Comparison of ENCODE assay signal across 8 mouse cellular contexts in the genomic region with DNA sequence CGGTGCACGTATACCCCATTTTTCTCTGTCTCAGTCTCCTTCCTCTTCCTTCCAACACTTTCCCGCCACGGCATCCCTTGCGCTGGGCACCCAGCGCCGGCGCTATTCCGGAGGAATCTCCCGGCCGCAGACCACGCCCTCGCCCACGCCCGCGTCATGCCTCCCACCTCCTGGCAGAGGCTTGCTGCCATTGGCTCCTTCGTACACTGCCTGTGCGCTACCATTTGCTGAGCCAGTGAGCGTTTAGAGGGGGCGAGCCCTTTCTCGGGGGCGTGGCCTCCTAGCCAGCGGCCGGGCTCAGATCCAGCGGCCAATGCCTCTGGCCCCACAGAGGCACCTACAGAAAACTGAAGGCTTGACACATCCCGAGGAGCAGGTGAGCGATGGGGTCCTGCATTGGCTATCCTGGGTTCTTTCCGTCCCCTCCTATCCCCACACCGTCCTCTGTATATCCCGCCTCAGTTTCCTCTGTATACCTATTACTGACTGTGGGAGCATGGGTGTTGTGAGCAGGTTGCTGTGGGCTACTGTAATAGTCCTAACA. TPM values are rescaled to one million over a fixed set of nuclear protein-coding genes. Genes with fewer than 3 reads are reported as not detected.
A peak's percentile ranks its signal among the peaks of the same experiment; 100 is the strongest.
DNase-seq lines count a peak whose midpoint lies in the region; ATAC-seq and TF ChIP-seq lines count a peak whose summit lies in the region.

A gene (plus strand): TSS at position 247 of the 544 bp plus-strand sequence.

- no peak for TF ChIP-seq CTCF in bone marrow, adult 2 months (IDR thresholded peaks at IDR 0.05; ENCODE audit: control insufficient read depth, insufficient read depth, low read length)
- peak; percentile 17; the same call in 1 of the 2 replicates for TF ChIP-seq CTCF in midbrain, postnatal 0 days (IDR thresholded peaks at IDR 0.05)

- H3K4me3 ChIP-seq in bone marrow, adult 2 months (replicated peaks; ENCODE audit: control insufficient read depth, low read depth, low read length) = peak within 1 kb of the TSS; percentile 50
- H3K4me3 ChIP-seq in embryonic facial prominence, embryonic 15.5 days (replicated peaks) = peak within 1 kb of the TSS; percentile 55
- H3K4me3 ChIP-seq in limb, embryonic 14.5 days (replicated peaks; ENCODE audit: low read length) = peak within 1 kb of the TSS; percentile 43
- peak within 1 kb of the TSS; percentile 37 for H3K4me3 ChIP-seq in midbrain, postnatal 0 days (ENCODE audit: low read depth, low read length)

- peaks cover 15% of the 10 kb centered on the region for H3K27me3 ChIP-seq in embryonic facial prominence, embryonic 15.5 days
- no peaks in the 10 kb centered on the region for H3K27me3 ChIP-seq in limb, embryonic 14.5 days (ENCODE audit: control insufficient read depth, insufficient read depth, low read length)
- 0 out of 2 replicates have a peak, but pooled peaks cover 17% of the 10 kb centered on the region for H3K27me3 ChIP-seq in midbrain, postnatal 0 days (ENCODE audit: insufficient read depth, low read length)

- DNase-seq in 416B (ENCODE audit: low read depth) = peak; percentile 95
- DNase-seq in heart, adult 8-10 months (ENCODE audit: low spot score) = peak; percentile 96
- peak; percentile 96 for DNase-seq in kidney, adult 9 months
- DNase-seq in limb, embryonic 14.5 days (ENCODE audit: low spot score) = peak; percentile 94
- peak; percentile 95 for DNase-seq in midbrain, postnatal 0 days (ENCODE audit: low spot score)
- DNase-seq in spleen, postnatal 14 days (ENCODE audit: low spot score in 2 of 2) = peak; percentile 73 to 87

- H3K9me3 ChIP-seq in embryonic facial prominence, embryonic 15.5 days (replicated peaks) = no peaks in the 10 kb centered on the region
- no peaks in the 10 kb centered on the region for H3K9me3 ChIP-seq in limb, embryonic 14.5 days (ENCODE audit: control insufficient read depth, low read length)
- no peaks in the 10 kb centered on the region for H3K9me3 ChIP-seq in midbrain, postnatal 0 days (ENCODE audit: low read length)

- H3K4me1 ChIP-seq in bone marrow, adult 2 months (ENCODE audit: control insufficient read depth, insufficient read depth, low read length) = peaks cover 1% of the 10 kb centered on the region; the same call in 1 of the 2 replicates
- H3K4me1 ChIP-seq in embryonic facial prominence, embryonic 15.5 days = peaks cover 25% of the 10 kb centered on the region
- peaks cover 7% of the 10 kb centered on the region; the same call in 1 of the 2 replicates for H3K4me1 ChIP-seq in limb, embryonic 14.5 days (ENCODE audit: control insufficient read depth, insufficient read depth, low read length)
- H3K4me1 ChIP-seq in midbrain, postnatal 0 days (ENCODE audit: insufficient read depth, low read length) = peaks cover 6% of the 10 kb centered on the region

- ATAC-seq in embryonic facial prominence, embryonic 15.5 days (ENCODE audit: insufficient number of reproducible peaks, low FRiP score, low TSS enrichment, low read depth) = peak; percentile 96
- peak; percentile 97 for ATAC-seq in limb, embryonic 14.5 days (ENCODE audit: low FRiP score, low read depth)
- ATAC-seq in midbrain, postnatal 0 days (ENCODE audit: low FRiP score) = peak; percentile 96

- TF ChIP-seq POLR2A in bone marrow, adult 2 months (IDR thresholded peaks at IDR 0.05; ENCODE audit: borderline replicate concordance, control insufficient read depth, low read depth, low read length) = peak; percentile 21; the same call in 1 of the 2 replicates
- no peak for TF ChIP-seq POLR2A in limb, embryonic 14.5 days (IDR thresholded peaks at IDR 0.05; ENCODE audit: borderline replicate concordance, extremely low read depth, insufficient read depth, insufficient read length)

- no peaks in the 10 kb centered on the region for H3K36me3 ChIP-seq in embryonic facial prominence, embryonic 15.5 days
- H3K36me3 ChIP-seq in limb, embryonic 14.5 days (ENCODE audit: control insufficient read depth, insufficient read depth, low read length) = no peaks in the 10 kb centered on the region
- H3K36me3 ChIP-seq in midbrain, postnatal 0 days (ENCODE audit: insufficient read depth, low read length) = no peaks in the 10 kb centered on the region

- H3K4me2 ChIP-seq in embryonic facial prominence, embryonic 15.5 days (replicated peaks) = peak within 1 kb of the TSS; percentile 83
- peak within 1 kb of the TSS; percentile 73 for H3K4me2 ChIP-seq in limb, embryonic 14.5 days (replicated peaks; ENCODE audit: low read depth, low read length, severe bottlenecking)
- H3K4me2 ChIP-seq in midbrain, postnatal 0 days (ENCODE audit: low read depth, low read length, poor library complexity, severe bottlenecking) = peak within 1 kb of the TSS; percentile 56

- under 1% methylated on average over 30 of the region's 30 CpGs for WGBS in bone marrow, adult 2 months
- under 1% methylated on average over 30 of the region's 30 CpGs for WGBS in embryonic facial prominence, embryonic 15.5 days
- WGBS in limb, embryonic 14.5 days = under 1% methylated on average over 30 of the region's 30 CpGs
- WGBS in midbrain, postnatal 0 days = under 1% methylated on average over 28 of the region's 30 CpGs

- H3K9ac ChIP-seq in embryonic facial prominence, embryonic 15.5 days = peak within 1 kb of the TSS; percentile 40
- peak within 1 kb of the TSS; percentile 44 for H3K9ac ChIP-seq in limb, embryonic 14.5 days (ENCODE audit: low read depth, low read length, severe bottlenecking)
- peak within 1 kb of the TSS; percentile 2 for H3K9ac ChIP-seq in midbrain, postnatal 0 days (replicated peaks; ENCODE audit: low read length, poor library complexity, severe bottlenecking)

- no peak within 1 kb of the TSS for H3K27ac ChIP-seq in bone marrow, adult 2 months (ENCODE audit: control insufficient read depth, insufficient read depth, low read depth, low read length, poor library complexity)
- peak within 1 kb of the TSS; percentile 17; the same call in 1 of the 2 replicates for H3K27ac ChIP-seq in embryonic facial prominence, embryonic 15.5 days (replicated peaks)
- H3K27ac ChIP-seq in limb, embryonic 14.5 days (replicated peaks; ENCODE audit: low read depth, low read length) = no peak within 1 kb of the TSS
- no peak within 1 kb of the TSS for H3K27ac ChIP-seq in midbrain, postnatal 0 days (ENCODE audit: low read depth, low read length)

RNA-seq across cellular contexts. Expression of the gene that starts here (rescaled TPM):
- 0.63 and 1.7 TPM in 2 replicates for polyA plus RNA-seq in bone marrow, adult 2 months (2011; ENCODE audit: insufficient read depth, insufficient read length, low replicate concordance, missing spikeins)
- polyA plus RNA-seq in embryonic facial prominence, embryonic 15.5 days (2015; fragmentation: Nextera tagmentation; extraction: Ambion mirVana) = 13.9 and 14.5 TPM in 2 replicates
- total RNA-seq in heart, adult 8-10 months (2022) = 1 to 10 TPM; 1.2 to 2.1 (median 1.4) TPM
- polyA plus RNA-seq in limb, embryonic 14.5 days (2012; rRNA removed) = 9.3 and 10.3 TPM in 2 replicates
- polyA plus RNA-seq in limb, embryonic 14.5 days (2014; fragmentation: Nextera tagmentation; extraction: Ambion mirVana) = 11.6 and 11.7 TPM in 2 replicates
- total RNA-seq in midbrain, postnatal 0 days (2014; rRNA removed) = 15.1 and 17.9 TPM in 2 replicates
- polyA plus RNA-seq in midbrain, postnatal 0 days (2015; fragmentation: Nextera tagmentation; extraction: Ambion mirVana) = 8.4 and 9.9 TPM in 2 replicates
